Mouse (Mus musculus) C2C12 (cell line): Measurements from ENCODE around the gene Lmtk2.

Experiments
- CEBPB ChIP-seq: IDR thresholded peaks from one replicate; pipeline ENCODE4 v1.6.1; 2011; ENCODE audit warnings: low read depth, mild to moderate bottlenecking, control low read depth, moderate library complexity
- CTCF ChIP-seq: IDR thresholded peaks from one replicate; pipeline ENCODE4 v1.5.1; 2011; ENCODE audit not compliant: control insufficient read depth, insufficient read depth, insufficient read length
- MYOD1 ChIP-seq: IDR thresholded peaks from one replicate; pipeline ENCODE4 v1.6.1; 2011; ENCODE audit warnings: low read depth; ENCODE audit not compliant: control insufficient read depth, insufficient read length
- MYOG ChIP-seq: IDR thresholded peaks from one replicate; pipeline ENCODE4 v1.6.1; 2011; ENCODE audit not compliant: control insufficient read depth, insufficient read length; ENCODE audit errors: extremely low read depth

DNA sequence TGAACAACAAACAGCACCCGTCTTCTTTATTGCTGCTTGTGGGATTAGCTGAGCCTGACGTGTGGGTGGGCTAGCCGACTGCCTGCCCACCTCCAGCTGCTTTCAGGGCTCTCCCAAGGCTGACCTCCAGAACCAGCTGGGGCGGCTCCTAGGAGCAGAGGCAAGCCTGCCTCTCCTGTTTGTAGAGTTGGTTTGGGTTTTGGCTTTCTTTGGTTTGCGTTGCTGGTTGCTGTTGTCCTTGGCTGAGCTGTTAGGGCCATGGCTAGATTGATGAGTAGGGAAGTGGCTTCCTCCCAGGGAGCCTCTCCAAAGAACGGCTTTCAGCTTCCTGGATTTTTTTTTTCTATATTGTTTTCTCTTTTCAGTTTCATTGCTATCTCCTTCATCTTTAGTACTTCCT lies 78.0 kb downstream of the Lmtk2 start:
- TF ChIP-seq CTCF (no peak), CEBPB (no peak), MYOG (no peak), MYOD1 (no peak)
